Mouse (Mus musculus) layer of hippocampus, postnatal 25 days (tissue): ENCODE data around the gene Afdn. TPM values are rescaled to one million over a fixed set of nuclear protein-coding genes. Genes with fewer than 3 reads are reported as not detected.
A peak's percentile ranks its signal among the peaks of the same experiment; 100 is the strongest.

Experiments used
- DNase-seq, 2 experiments: peaks; one replicate each; pipeline ENCODE4 v3.0.0; 2022; ENCODE audit warnings: mixed read lengths in 2 of 2, low spot score in 1 of 2; ENCODE audit errors: extremely low spot score in 1 of 2
- total RNA-seq, 2 experiments: library from RNA; stranded (reverse); gene quantifications; 2 replicates each; pipeline ENCODE4 v1.2.3; 2021

Gene Afdn
- total RNA-seq = 100 to 1,000 TPM in 1 of 2 experiments, 10 to 100 TPM in 1; 91.7 to 115 TPM

DNA sequence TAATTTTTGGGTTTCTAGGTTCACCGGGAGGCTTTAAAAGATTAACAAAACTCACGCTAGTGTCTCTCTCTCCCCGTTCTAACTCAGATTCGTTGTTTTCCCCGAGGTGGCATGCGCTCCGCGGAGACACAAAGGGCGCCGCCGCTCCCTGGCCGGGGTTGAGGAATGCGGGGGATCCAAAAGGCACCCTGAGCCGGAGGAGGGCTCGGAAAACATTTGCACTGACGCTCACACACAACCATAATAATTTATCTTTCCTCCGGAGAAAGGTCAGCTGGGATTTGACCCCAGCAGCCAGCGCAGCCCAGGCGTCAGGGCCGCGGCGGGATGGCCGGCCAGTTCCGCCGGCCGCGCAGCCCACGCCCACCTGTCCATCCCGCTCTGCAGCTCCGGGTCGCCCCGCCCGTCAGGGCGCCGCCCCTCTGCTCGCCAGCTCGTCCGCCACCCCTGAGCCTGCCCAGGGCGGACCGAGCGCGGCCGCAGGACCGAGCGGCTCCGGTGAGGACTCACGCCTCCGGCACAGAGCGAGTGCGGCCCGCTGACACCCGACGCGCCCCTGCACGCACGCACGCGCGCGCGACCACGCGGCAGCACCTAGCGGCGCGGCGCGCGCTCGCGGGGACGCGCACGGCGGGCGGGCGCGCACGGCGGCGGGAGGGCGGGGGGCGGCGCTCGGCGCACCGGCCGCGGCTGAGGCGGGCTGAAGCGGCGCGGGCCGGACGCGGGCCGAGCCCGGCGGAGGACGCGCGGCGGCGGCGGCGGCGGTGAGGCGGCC lies at the start of gene Afdn:
Gene Afdn (plus strand): TSS at position 687 of the 775 bp plus-strand sequence.
- DNase-seq = peak; percentile 69 to 77

DNA sequence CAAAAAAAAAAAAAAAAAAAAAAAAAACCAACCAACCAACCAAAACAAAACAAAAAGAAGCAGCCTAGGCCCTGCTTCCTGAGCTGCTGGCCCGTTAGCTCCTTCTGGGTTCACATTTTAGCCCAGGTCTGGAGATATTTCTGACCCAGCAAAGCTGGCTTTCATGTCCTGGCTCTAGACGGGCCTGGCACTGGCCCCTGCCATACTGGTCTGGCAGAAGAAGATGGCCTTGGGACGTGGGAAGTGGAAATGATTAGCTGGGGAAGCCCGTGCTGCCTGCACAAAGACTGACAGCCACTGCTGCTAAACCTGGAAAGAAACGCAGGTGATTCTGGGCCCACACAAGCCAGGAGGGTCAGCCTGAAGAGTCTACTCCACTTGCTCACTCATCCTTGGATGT lies 49.2 kb upstream of the Afdn start:
- DNase-seq = no peak

DNA sequence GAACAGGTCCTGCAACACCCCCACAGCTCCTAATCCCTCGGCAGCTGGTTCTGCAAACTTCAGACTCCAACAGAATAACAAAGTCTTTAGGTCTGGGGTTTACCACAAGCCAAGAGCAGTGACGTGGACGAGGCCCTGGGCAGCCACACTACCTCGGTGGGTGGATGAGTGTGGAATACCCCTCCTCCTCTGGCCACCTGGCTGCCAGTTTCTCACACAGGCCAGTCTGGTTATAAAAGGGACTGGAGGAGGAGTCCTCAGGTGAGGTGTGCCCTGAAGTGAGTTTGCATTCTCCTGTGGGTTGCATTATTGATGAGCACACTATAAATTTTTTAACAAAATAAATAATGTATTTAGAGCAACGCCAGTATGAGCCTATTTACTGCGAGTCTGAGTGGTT lies 48.2 kb upstream of the Afdn start:
- DNase-seq = no peak

DNA sequence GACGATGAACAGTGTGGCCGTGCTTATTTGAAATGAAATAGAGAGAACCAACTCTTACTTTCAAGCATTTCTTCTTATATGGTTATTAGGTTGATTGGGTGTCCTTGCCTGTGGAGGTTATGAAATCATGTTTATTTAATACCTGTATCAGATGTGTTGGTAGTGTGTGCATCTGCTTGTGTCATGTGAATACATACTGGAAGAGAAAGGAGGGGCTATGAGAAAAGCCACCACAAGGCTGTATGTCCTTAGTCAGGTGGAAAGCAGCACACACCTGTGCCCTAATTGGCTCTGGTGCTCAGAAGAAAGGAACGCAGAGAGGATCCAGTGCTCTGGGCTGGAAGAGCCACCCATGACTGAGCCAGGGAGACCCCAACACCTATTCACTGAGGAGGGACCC lies 47.8 kb upstream of the Afdn start:
- no peak for DNase-seq

DNA sequence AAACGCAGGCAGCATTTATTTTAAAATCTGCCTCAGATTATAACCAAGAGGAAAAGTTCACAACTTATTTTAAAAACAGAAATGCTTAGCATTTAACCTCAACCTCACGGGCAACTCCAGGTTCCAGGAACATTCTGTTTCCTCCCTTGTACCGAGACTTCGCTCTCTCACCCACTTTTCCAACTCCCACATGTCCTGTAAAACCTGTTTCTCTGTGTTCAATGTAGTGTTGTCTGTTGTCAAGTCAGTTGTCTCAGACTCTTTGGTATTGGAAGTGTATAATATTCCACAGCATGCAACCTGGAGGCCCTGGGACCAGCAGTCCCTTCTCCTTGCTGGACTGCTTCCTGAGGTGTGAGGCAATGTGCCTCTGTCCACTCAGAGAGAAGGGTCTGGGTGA lies 46.2 kb upstream of the Afdn start:
- DNase-seq = no peak

DNA sequence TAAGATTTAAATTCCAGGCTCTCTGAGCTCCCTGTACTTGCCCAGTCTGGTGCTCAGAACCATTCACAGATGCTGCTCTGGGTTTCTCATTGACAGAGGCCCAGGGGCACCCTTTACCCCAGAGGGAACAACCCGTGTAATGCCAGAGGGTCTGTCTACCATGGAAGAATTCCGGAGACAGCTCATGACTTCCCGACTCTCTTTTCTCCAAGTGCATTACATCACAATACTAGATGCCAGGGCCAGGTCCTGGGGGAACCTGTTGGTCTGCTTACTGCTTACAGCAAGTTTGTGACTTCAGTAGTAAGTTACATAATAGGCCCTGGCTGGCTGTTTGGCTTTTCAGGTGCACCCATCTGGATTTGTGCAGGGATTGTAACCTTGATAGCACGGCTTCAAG lies 45.7 kb upstream of the Afdn start:
- no peak for DNase-seq

DNA sequence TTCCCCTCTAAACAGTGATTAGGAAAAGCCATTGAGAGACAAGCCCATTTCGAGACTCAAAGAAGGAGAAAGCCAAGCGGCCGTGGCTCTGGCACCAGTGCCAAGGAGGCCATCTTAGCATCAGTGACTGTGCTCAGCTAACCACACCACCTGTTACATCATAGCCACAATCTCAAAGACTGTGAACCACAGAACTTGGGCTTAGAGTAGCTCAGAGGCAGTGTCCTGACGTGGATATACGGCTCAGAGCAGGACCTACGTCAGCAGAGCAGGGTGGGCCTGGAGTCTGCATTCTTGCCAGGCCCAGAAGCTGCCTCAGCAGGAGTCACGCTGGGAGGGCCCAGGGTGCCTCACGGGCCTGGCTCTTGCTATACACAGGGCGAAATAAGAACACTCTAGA lies 44.8 kb upstream of the Afdn start:
- no peak for DNase-seq

DNA sequence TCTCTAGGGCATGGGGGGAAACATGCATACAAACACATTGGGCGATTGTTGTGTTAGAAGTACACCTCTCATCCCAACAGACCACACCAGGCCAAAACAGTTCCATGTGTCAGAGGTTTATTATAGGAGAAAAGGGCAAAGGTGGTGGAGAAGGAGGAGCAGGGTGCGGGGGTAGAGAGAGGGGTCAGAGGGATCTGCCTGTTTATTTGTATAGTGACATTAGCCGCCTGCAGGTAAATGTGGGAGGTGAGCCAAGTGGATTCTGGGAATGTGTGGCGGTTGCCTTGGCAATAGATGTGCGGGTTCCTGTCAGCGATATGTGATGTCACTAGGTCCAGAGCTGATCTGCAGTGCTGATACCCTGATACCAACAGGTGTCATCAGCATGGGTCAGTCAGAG lies 44.0 kb upstream of the Afdn start:
- DNase-seq = no peak

DNA sequence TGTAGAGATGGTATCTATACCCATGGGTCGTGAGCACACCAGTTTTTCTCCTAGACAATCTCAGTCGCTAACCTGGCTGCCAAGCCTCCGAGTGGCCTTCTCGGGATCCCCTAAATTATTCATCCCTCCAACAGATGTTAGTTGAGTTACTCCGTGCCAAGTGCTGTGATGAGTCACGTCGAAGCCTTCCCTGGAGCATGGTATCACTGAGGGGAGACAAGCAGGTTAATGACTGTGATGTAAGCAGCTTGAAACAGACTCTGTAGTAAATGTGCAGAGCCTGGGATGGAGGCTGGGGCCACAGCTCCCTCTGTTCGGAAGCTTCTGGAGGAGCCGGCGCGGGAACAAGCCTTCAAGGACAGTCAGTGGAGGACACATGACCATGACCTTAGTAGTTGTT lies 42.9 kb upstream of the Afdn start:
- no peak for DNase-seq

DNA sequence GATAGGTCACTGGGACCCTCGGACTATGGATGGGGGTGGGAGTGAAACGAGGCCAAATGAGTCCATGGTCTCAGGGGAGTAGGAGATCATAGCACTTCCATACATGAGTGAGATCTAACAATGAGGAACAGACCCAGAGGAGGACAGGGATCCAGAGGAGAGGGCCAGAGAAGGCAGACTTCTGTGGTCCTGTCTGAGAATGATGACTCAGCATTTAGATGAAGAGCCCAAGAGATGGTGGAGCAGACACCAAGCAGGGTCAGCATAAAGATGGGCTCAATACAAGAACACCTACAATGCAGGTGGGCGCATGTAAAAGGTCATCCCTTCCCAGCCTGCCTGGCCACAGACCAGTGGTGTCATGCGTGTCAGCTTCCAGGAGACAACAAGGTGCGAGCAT lies 40.2 kb upstream of the Afdn start:
- no peak for DNase-seq

DNA sequence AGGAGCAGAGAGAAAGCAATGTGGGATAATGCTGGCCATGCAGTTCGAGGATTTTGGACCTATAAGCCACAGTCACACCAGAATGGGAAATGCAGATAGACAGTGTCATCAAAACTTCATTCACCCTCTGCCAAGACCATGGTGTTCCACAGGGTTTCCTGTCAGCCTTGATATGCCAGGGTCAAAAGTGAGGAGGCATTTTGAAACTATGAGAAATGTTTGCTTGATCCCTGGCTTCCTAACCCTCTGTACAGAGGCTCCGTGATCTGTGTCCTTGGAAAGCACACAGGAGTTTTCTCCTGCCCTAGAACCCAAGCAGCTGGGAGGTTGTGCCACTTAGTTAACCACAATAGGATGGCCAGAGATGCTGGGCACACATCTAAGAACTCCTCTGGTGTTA lies 39.0 kb upstream of the Afdn start:
- DNase-seq = no peak

DNA sequence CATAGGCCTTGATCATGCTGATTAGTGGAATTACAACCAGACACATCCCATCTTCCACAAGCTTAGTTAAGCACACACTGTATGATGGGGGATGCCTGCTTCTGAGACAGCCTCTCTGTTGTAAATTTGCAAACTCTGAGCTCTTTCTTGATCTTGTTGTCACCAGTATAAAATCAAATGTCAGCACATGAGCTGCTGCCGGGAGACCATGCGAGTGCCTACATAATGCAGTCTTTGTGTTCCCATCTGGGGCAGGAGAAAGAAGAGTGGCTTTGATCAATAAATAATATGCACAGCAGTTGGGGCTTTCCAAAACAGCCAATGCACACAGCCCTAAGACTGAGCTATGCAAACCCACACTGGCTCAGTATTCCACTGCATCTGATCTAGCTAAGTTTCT lies 37.9 kb upstream of the Afdn start:
- no peak for DNase-seq

DNA sequence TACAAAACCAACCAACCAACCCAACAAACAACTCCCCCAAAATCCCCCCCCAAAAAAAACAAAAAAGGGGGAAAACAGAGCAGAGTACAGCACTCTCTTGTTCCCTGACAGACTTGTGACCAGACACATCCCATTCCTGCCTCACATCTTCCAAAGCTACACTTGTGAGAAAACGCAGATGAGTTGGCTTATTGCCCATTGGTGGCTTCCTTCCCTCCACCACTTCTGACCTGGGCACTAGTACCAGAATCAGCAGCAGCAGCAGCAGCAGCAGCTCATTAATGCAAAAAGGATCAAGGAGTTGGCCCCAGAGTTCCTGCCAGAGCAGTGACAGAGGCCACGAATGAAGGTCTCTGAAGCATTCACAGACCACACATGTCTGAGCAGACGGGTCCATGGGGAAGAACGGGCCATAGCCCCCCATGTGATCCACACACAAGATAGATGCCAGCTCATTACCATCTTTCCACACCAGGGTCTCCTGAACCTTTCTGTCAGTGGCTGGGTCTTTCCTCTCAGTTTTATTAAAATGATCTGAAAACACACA lies 35.3 kb upstream of the Afdn start:
- no peak for DNase-seq

DNA sequence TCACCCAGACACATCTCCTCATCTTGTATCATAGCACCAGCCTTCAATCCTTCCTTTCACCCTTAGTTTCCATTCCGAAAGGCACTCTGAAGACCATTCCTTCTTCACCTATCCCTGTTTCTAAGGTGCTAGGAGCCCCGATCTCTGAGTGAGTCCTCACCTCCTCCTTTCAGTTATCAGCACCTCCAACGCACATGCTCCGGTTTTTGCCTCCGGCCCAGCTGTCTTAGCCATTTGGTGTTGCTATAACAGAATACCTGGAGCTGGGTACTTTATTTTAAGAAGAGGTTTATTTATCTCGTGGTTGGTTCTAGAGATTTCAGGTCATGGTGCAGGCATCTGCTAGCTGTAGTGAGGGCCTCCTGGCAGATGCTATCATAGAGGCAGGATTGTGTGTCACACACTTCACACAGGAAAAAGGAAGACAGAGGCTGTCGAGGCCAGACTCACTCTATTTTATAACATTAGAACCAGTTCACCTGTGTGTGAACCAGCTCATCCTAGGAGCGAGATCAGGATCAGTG lies 33.4 kb upstream of the Afdn start:
- no peak for DNase-seq

DNA sequence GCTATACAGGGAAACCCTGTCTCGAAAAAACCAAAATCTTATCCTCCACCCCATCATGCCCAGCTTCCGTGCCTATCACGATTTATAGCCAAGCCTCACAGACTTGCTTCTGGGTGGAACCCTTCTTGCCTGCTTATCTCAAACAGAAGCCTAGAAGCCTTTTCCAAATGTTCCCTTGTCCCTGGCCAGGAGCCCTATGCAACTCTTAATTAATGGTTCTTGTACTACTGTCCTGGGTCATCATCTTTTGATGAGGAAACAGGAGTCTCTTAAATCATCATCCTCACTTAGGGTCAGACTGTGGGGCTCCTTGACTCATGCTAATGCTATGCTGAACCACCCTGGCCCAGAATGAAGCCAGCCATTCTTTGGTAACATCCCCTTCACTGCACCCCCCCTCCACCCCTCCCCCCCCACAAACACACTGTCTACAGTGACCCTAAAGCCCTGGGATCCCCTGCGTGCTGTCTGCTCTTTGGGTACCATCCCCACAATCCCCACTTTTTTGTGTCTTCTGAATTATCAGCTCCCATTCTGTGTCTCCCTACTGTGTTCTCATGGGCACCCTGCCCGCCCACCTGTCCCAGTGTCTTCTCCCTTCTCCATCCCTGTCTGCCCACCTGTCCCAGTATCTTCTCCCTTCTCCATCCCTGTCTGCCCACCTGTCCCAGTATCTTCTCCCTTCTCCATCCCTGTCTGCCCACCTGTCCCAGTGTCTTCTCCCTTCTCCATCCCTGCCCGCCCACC lies 29.2 kb upstream of the Afdn start:
- no peak for DNase-seq

DNA sequence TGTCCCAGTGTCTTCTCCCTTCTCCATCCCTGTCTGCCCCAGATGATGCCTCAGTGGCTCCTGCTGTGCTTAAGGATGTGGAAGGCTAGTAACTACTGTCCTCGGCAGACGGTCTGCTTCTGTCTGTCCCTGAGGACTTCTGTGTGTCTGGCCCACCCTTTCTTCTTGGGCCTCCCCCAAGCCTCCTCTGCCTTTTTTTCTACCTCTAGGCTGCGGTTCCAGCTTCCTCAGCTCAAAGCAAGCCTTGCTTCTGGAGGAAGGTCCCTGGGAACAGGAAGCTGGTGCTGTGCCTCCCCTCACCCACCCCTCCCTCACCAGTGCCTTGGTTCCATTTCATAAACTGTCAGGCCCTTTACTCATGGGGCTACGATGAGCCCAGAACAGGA lies 28.6 kb upstream of the Afdn start:
- no peak for DNase-seq

DNA sequence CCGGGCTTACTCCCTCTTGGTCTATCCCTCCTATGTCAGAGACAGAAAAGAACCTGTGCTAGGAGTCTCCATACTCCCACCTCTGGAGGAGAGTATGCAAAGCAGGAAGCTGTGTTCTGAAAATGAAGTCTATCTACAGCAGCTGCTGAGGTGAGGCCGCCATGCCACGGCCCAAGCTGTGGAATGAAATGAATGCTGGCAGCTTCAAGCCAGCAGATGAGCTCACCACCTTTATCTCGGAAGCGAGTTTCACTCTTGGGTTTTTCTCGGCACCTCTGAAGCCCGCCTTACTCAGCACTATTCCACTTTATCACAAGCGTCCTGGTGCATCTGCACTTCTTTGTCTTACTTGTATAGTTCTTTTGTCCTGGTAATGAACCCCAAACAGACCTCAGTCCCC lies 27.7 kb upstream of the Afdn start:
- DNase-seq = no peak

DNA sequence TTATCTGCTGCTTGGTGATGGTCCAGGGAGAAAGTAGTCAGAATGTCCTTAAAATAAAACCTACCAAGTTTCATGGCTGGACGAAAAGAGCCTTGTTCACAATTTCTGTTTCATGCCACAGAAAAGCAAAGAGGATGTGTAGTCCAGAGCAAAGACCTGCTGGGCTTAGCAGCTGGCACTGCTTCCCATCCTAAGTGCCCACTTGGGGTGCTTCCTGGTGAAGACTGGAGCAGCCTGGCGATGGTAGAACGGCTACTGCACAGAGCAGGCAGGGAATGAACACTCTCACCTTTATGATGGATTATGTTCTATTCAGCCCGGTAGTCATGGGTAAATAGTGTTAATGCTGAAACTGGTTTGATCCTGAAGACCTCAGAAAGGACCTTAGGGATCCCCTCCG lies 26.4 kb upstream of the Afdn start:
- DNase-seq = no peak

DNA sequence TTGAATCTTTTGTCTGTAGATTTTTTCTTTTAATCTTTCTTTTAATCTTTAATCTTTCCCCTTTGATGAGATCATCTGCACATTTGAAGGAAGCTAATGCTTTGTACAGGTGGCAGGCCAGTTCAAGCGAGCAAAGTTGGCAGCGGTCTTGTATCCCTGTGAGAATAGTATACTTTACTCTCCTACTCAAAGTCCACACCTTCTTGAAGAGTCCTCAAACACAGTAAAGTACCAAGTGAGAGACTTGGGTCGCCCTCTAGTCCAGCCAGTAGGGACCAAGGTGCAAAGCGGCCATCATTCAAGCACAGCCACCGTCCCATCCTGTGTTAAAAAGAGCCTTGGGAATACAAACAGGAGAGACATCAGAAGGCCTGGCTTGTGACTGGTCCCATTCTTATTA lies 25.3 kb upstream of the Afdn start:
- no peak for DNase-seq

DNA sequence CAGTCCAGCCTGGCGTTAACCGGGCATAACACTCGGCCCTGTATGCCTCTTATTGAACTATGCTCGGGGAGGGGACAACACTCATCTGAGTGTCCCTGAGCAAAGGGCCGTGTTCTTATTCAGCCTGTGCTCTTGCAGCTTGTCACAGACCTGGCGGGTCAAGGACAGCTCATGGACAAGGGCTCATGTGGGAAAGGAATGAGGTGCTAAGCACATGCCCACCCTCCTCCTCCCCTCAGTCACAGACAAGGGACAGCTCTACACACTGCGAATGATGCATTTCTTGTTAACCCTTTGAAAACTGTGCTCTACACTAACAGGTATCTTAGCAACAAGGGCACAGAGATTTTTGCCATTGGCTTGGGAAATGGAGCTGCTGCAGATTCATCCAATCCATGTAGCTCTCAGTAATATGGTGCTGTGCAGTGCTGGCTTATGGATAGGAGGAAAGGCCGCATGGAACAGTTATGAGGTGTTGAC lies 24.5 kb upstream of the Afdn start:
- no peak for DNase-seq

DNA sequence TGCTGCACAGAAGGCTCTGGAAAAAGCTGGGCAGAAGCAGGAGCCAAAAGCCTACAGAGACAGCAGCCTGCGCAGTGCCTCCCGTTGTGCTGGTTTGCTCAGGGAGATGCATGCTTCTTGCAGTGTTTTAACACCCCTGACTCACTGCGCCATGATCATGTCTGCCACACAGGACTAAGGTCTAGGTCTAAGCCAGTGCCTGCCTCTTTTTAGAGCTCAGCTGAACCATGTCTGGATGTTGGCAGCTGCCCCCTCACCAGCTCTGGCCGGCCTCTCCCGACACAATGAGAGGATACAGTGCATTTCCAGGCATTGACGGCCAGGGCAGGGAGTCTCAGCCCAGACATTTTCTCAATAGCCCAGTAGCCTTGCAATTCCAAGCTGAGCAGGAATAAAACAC lies 23.0 kb upstream of the Afdn start:
- DNase-seq = no peak
